Mouse (Mus musculus) left cerebral cortex, postnatal 36 days (tissue): ENCODE results near the gene Arfgef3. TPM values are rescaled to one million over a fixed set of nuclear protein-coding genes. Genes with fewer than 3 reads are reported as not detected.

ENCODE experiments used
- total RNA-seq, 2 experiments: library from RNA; stranded (reverse); gene quantifications; 2 replicates each; pipeline ENCODE4 v1.2.3; 2021

The Arfgef3 gene
- total RNA-seq, 2 experiments from 2014 or later, result 105 to 109 TPM

Other genes starting within 250 kb of the Arfgef3 start
- 1 to 10 TPM; 2.5 to 3.4 TPM for gene Hebp2, start 197.9 kb downstream of the Arfgef3 start, total RNA-seq
- not detected for gene Gm4922, start 42.8 kb upstream of the Arfgef3 start, total RNA-seq
- gene Perp, start 101.1 kb upstream of the Arfgef3 start, total RNA-seq, result 1 to 10 TPM; 4.4 to 4.6 TPM